Mouse (Mus musculus): ENCODE data around the gene Smarce1.

GRCm38 (mm10) chr11:99226298-99226697 is 4.5 kb downstream of the Smarce1 start:
- TF ChIP-seq CHD2 (IDR thresholded peaks at IDR 0.05; ENCODE audit: low read depth, low read length) (no peak), ZNF384 (IDR thresholded peaks at IDR 0.05; ENCODE audit: low read depth, low read length) (no peak)

Data from ES-E14 (cell line).